Comparison of ENCODE assay signal across 24 mouse cellular contexts in genomic region chr2:6445858-6446257, GRCm38 (mm10).
DNase-seq lines count a peak whose midpoint lies in the region; ATAC-seq and TF ChIP-seq lines count a peak whose summit lies in the region.
"Had no signal": no experiment of that assay in that cellular context is flagged by ENCODE, and none has a peak within 500 bp of the region (broad histone marks: within the 10 kb centered on the region; RNA-seq: fewer than 3 reads in every experiment).

No protein-coding gene starts in this region.

- no peak for TF ChIP-seq EP300 in liver, embryonic 14.5 days (IDR thresholded peaks at IDR 0.05; ENCODE audit: low read depth)
- TF ChIP-seq EP300 in CH12.LX (IDR thresholded peaks at IDR 0.05; ENCODE audit: low read length): no peak

- no peak overlapping the region for H3K9ac ChIP-seq in hindbrain, embryonic 14.5 days
- no peak overlapping the region; the same call in 1 of the 2 replicates for H3K9ac ChIP-seq in liver, embryonic 14.5 days (replicated peaks)
- no peak overlapping the region for H3K9ac ChIP-seq in CH12.LX (ENCODE audit: insufficient read depth, low read depth)
- H3K9ac ChIP-seq: forebrain, embryonic 15.5 days; hindbrain, embryonic 15.5 days; kidney, embryonic 15.5 days; limb, embryonic 13.5 days; midbrain, embryonic 12.5 days; neural tube, embryonic 13.5 days had no signal

- TF ChIP-seq RAD21 in CH12.LX (IDR thresholded peaks at IDR 0.05; ENCODE audit: low read depth, low read length): peak; percentile 63

- dilution Hi-C loops in CH12.LX (cut with MboI; ENCODE audit: extremely low pct_ligation_motif_present, extremely low pct_unique_long_range_greater_than_20kb, low sequenced_read_pairs): no loop called here

- WGBS in hindbrain, embryonic 10.5 days: 76% methylated on average over 4 of the region's 4 CpGs
- 66% methylated on average over 4 of the region's 4 CpGs for WGBS in hindbrain, embryonic 14.5 days
- 72% methylated on average over 4 of the region's 4 CpGs for WGBS in liver, embryonic 14.5 days (ENCODE audit: insufficient replicate concordance)

- H3K4me1 ChIP-seq in hindbrain, embryonic 10.5 days (replicated peaks): peaks cover 11% of the 10 kb centered on the region; the same call in 1 of the 2 replicates
- H3K4me1 ChIP-seq in hindbrain, embryonic 14.5 days (replicated peaks; ENCODE audit: control insufficient read depth, insufficient read depth, low read length): peaks cover 4% of the 10 kb centered on the region; the same call in 1 of the 2 replicates
- peaks cover 23 to 38% of the 10 kb centered on the region in 2 experiments for H3K4me1 ChIP-seq in liver, embryonic 14.5 days (replicated peaks; ENCODE audit: control insufficient read depth in 2 of 2, insufficient read depth in 2 of 2, low read length in 1 of 2)
- H3K4me1 ChIP-seq in CH12.LX (ENCODE audit: control insufficient read depth in 1 of 2, insufficient read depth in 2 of 2): peaks cover 26 to 89% of the 10 kb centered on the region in 2 experiments

- H3K79me2 ChIP-seq in C2C12 (ENCODE audit: control insufficient read depth, insufficient read depth): no peaks in the 10 kb centered on the region
- H3K79me2 ChIP-seq in CH12.LX (replicated peaks; ENCODE audit: control insufficient read depth, extremely low read depth, insufficient read depth, poor library complexity, severe bottlenecking): no peaks in the 10 kb centered on the region

- no peak for ATAC-seq in hindbrain, embryonic 14.5 days (ENCODE audit: low FRiP score)
- ATAC-seq in liver, embryonic 14.5 days (ENCODE audit: insufficient read depth): no peak
- ATAC-seq: forebrain, embryonic 15.5 days had no signal

- H3K79me3 ChIP-seq in C2C12 (ENCODE audit: low read depth): no peaks in the 10 kb centered on the region

- DNase-seq in hindbrain, embryonic 10.5 days (ENCODE audit: low spot score): no peak
- no peak for DNase-seq in hindbrain, embryonic 14.5 days (ENCODE audit: low spot score)
- DNase-seq in liver, embryonic 14.5 days (ENCODE audit: low read depth in 3 of 3, low spot score in 3 of 3): no peak
- DNase-seq in liver (no peak), CH12.LX (ENCODE audit: extremely low read depth) (peak; percentile 58)
- no peak for DNase-seq in B cell, adult 2 months
- DNase-seq: adrenal gland, postnatal 25 days; cerebellum, adult 9-10 months; gastrocnemius, postnatal 25 days; heart, adult 2 months; kidney, adult 11 months; kidney, postnatal 36 days; lung, postnatal 10 days; thymus, adult 2 months; thymus, postnatal 4 days had no signal

- H3K4me2 ChIP-seq in hindbrain, embryonic 14.5 days (replicated peaks): no peak overlapping the region
- no peak overlapping the region for H3K4me2 ChIP-seq in liver, embryonic 14.5 days (ENCODE audit: low read depth)
- H3K4me2 ChIP-seq in CH12.LX (ENCODE audit: insufficient read depth, low read depth, poor library complexity, severe bottlenecking): no peak overlapping the region
- H3K4me2 ChIP-seq: forebrain, embryonic 15.5 days; hindbrain, embryonic 15.5 days; kidney, embryonic 15.5 days; limb, embryonic 13.5 days; midbrain, embryonic 12.5 days; neural tube, embryonic 13.5 days had no signal

- no peak for TF ChIP-seq POLR2A in CH12.LX (IDR thresholded peaks at IDR 0.05; ENCODE audit: low read depth, low read length)

- in situ Hi-C loops in CH12.LX (cut with MboI; ENCODE audit: low pct_ligation_motif_present, low pct_unique_long_range_greater_than_20kb, low sequenced_read_pairs): loop anchor here (25.0 kb wide), 1 partner anchor 266 kb away; no protein-coding TSS in a partner anchor

- H3ac ChIP-seq in C2C12 (ENCODE audit: control insufficient read depth, insufficient read length, low read depth): no peak overlapping the region

- no peaks in the 10 kb centered on the region for H3K9me3 ChIP-seq in hindbrain, embryonic 10.5 days
- H3K9me3 ChIP-seq in hindbrain, embryonic 14.5 days (ENCODE audit: control insufficient read depth, low read length): no peaks in the 10 kb centered on the region
- no peaks in the 10 kb centered on the region for H3K9me3 ChIP-seq in liver, embryonic 14.5 days (ENCODE audit: control insufficient read depth, low read length)
- no peaks in the 10 kb centered on the region for H3K9me3 ChIP-seq in CH12.LX (replicated peaks; ENCODE audit: low read length)
- H3K9me3 ChIP-seq: forebrain, embryonic 15.5 days; hindbrain, embryonic 15.5 days; kidney, embryonic 15.5 days; limb, embryonic 13.5 days; midbrain, embryonic 12.5 days; neural tube, embryonic 13.5 days had no signal

- H3K27me3 ChIP-seq in hindbrain, embryonic 10.5 days (ENCODE audit: insufficient read depth, poor library complexity, severe bottlenecking): no peaks in the 10 kb centered on the region
- no peaks in the 10 kb centered on the region for H3K27me3 ChIP-seq in hindbrain, embryonic 14.5 days (ENCODE audit: control insufficient read depth, insufficient read depth, low read length)
- H3K27me3 ChIP-seq in liver, embryonic 14.5 days (ENCODE audit: control insufficient read depth, insufficient read depth, low read length): no peaks in the 10 kb centered on the region
- no peaks in the 10 kb centered on the region for H3K27me3 ChIP-seq in C2C12 (ENCODE audit: control insufficient read depth, insufficient read depth, insufficient read length)
- H3K27me3 ChIP-seq in CH12.LX (replicated peaks): no peaks in the 10 kb centered on the region
- H3K27me3 ChIP-seq: forebrain, embryonic 15.5 days; hindbrain, embryonic 15.5 days; kidney, embryonic 15.5 days; limb, embryonic 13.5 days; midbrain, embryonic 12.5 days; neural tube, embryonic 13.5 days had no signal

- 0 out of 2 replicates have a peak overlapping the region, but pooled peaks have one; percentile 5 for H3K27ac ChIP-seq in hindbrain, embryonic 10.5 days
- H3K27ac ChIP-seq in hindbrain, embryonic 14.5 days: no peak overlapping the region
- H3K27ac ChIP-seq in liver, embryonic 14.5 days: no peak overlapping the region
- H3K27ac ChIP-seq in CH12.LX (ENCODE audit: insufficient read depth, low read depth): peak overlapping the region; percentile 74; the same call in 1 of the 2 replicates
- H3K27ac ChIP-seq: forebrain, embryonic 15.5 days; heart, adult 2 months; hindbrain, embryonic 15.5 days; kidney, embryonic 15.5 days; limb, embryonic 13.5 days; midbrain, embryonic 12.5 days; stomach, postnatal 0 days had no signal

- H3K4me3 ChIP-seq in hindbrain, embryonic 10.5 days: no peak overlapping the region
- no peak overlapping the region for H3K4me3 ChIP-seq in hindbrain, embryonic 14.5 days (replicated peaks; ENCODE audit: low read length)
- H3K4me3 ChIP-seq in liver, embryonic 14.5 days (ENCODE audit: insufficient read depth in 1 of 2, low read depth in 2 of 2, low read length in 2 of 2): no peak overlapping the region
- H3K4me3 ChIP-seq in C2C12 (ENCODE audit: insufficient read depth, poor library complexity, severe bottlenecking) (no peak overlapping the region), CH12.LX (replicated peaks in 1 of 3; ENCODE audit: low read depth in 2 of 3, low read length in 2 of 3, poor library complexity in 1 of 3) (no peak overlapping the region)
- H3K4me3 ChIP-seq: forebrain, embryonic 15.5 days; heart, adult 2 months; hindbrain, embryonic 15.5 days; kidney, embryonic 15.5 days; limb, embryonic 13.5 days; midbrain, embryonic 12.5 days; myocyte; neural tube, embryonic 13.5 days had no signal

- peak; percentile 27; the same call in 1 of the 2 replicates for TF ChIP-seq CTCF in liver, embryonic 14.5 days (IDR thresholded peaks at IDR 0.05; ENCODE audit: low read depth)
- TF ChIP-seq CTCF in C2C12 (IDR thresholded peaks at IDR 0.05; ENCODE audit: control insufficient read depth, insufficient read depth, insufficient read length): peak; percentile 11
- TF ChIP-seq CTCF in CH12.LX (conservative IDR thresholded peaks at IDR 0.05 in 1 of 2, IDR thresholded peaks at IDR 0.05 in 1 of 2; ENCODE audit: low read depth in 2 of 2, low read length in 2 of 2): peak in 1 of 2 experiments; percentile 57; a peak in 2 of 4 replicates

- H3K36me3 ChIP-seq in hindbrain, embryonic 10.5 days: peaks cover 27% of the 10 kb centered on the region
- peaks cover 15% of the 10 kb centered on the region for H3K36me3 ChIP-seq in hindbrain, embryonic 14.5 days (replicated peaks; ENCODE audit: control insufficient read depth, insufficient read depth)
- peaks cover 3% of the 10 kb centered on the region for H3K36me3 ChIP-seq in liver, embryonic 14.5 days (replicated peaks; ENCODE audit: control insufficient read depth, insufficient read depth, low read depth)
- H3K36me3 ChIP-seq in C2C12 (ENCODE audit: control insufficient read depth, insufficient read depth) (peaks cover 27% of the 10 kb centered on the region), CH12.LX (replicated peaks in 1 of 2; ENCODE audit: control insufficient read depth in 1 of 2, insufficient read depth in 1 of 2, low read length in 1 of 2) (peaks cover 14 to 17% of the 10 kb centered on the region in 2 experiments)

TF ChIP-seq in C2C12, 6 proteins besides CTCF, POLR2A, EP300 and RAD21:
- no peak for TF ChIP-seq USF1 (IDR thresholded peaks at IDR 0.05; ENCODE audit: low read depth)
- no peak for TF ChIP-seq MAX (IDR thresholded peaks at IDR 0.05)
- no peak for TF ChIP-seq CEBPB (IDR thresholded peaks at IDR 0.05; ENCODE audit: low read depth)
- no peak for TF ChIP-seq MYOG (IDR thresholded peaks at IDR 0.05; ENCODE audit: control insufficient read depth, extremely low read depth, insufficient read length)
- no peak for TF ChIP-seq FOSL1 (IDR thresholded peaks at IDR 0.05; ENCODE audit: insufficient read depth, low read length, poor library complexity, severe bottlenecking)
- TF ChIP-seq MYOD1 (IDR thresholded peaks at IDR 0.05; ENCODE audit: control insufficient read depth, insufficient read length, low read depth): no peak

TF ChIP-seq in CH12.LX, 34 proteins besides CTCF, POLR2A, EP300 and RAD21:
- TF ChIP-seq ZMIZ1 (IDR thresholded peaks at IDR 0.05; ENCODE audit: low read depth, low read length) (no peak), POLR2AphosphoS2 (IDR thresholded peaks at IDR 0.05; ENCODE audit: low read depth, low read length) (no peak), USF2 (conservative IDR thresholded peaks at IDR 0.05; ENCODE audit: low read depth, low read length) (no peak), SMC3 (IDR thresholded peaks at IDR 0.05; ENCODE audit: low read depth, low read length) (peak; percentile 44), MAZ (IDR thresholded peaks at IDR 0.05; ENCODE audit: low read depth, low read length) (no peak), SIN3A (IDR thresholded peaks at IDR 0.05; ENCODE audit: low read length) (no peak), E2F4 (IDR thresholded peaks at IDR 0.05; ENCODE audit: insufficient replicate concordance, low read depth, low read length) (no peak)

Comparison
In these comparisons a context has a peak if more than half of its experiments do, and no peak if none do; other contexts are left out.
1. H3K27ac ChIP-seq: peak in hindbrain, embryonic 10.5 days (single experiment) and CH12.LX (single experiment); none in hindbrain, embryonic 14.5 days (single experiment) and liver, embryonic 14.5 days (single experiment).